Mouse (Mus musculus): Measurements from ENCODE around the gene Gm21987. TPM values are rescaled to one million over a fixed set of nuclear protein-coding genes. Genes with fewer than 3 reads are reported as not detected.
A peak's percentile ranks its signal among the peaks of the same experiment; 100 is the strongest.

The Gm21987 gene
- total RNA-seq (2014; rRNA removed) (not detected in 2 replicates), polyA plus RNA-seq (2012; rRNA removed) (not detected in 2 replicates)

GRCm38 (mm10) chr16:38346529-38347325 lies at the start of gene Gm21987, which contains the start of gene Cox17:
Gene Gm21987, plus strand, starts transcription at chr16:38347040.
Gene Cox17, plus strand, starts transcription at chr16:38346991.
- Histone ChIP-seq H3K4me1 (ENCODE audit: control insufficient read depth, insufficient read depth, low read length) (peaks cover 4% of the 10 kb centered on the region; the same call in 1 of the 2 replicates), H3K27me3 (ENCODE audit: control insufficient read depth, insufficient read depth, low read length) (no peaks in the 10 kb centered on the region), H3K27ac (replicated peaks; ENCODE audit: insufficient read depth, low read depth, low read length) (peak within 1 kb of the TSS; percentile 45), H3K9ac (ENCODE audit: low read depth, low read length) (peak within 1 kb of the TSS; percentile 82), H3K4me3 (ENCODE audit: insufficient read depth, low read depth, low read length) (peak within 1 kb of the TSS; percentile 89), H3K36me3 (ENCODE audit: control insufficient read depth, insufficient read depth, low read length) (peaks cover 20% of the 10 kb centered on the region), H3K79me2 (ENCODE audit: control insufficient read depth, insufficient read depth, low read length) (no peaks in the 10 kb centered on the region)
- WGBS: 3% methylated on average over 35 of the region's 35 CpGs
- TF ChIP-seq POLR2A (IDR thresholded peaks at IDR 0.05; ENCODE audit: extremely low read depth, insufficient read depth, low read length): 0 out of 2 replicates have a peak, but pooled peaks have one; percentile 35
- TF ChIP-seq CTCF (IDR thresholded peaks at IDR 0.05; ENCODE audit: low read depth, low read length): no peak
- peak; percentile 88 for DNase-seq (ENCODE audit: extremely low read depth, low read depth, low spot score)

GRCm38 (mm10) chr16:38298410-38298809 lies 48.4 kb upstream of the Gm21987 start:
- H3K4me3 ChIP-seq (ENCODE audit: insufficient read depth, low read depth, low read length): no peak overlapping the region
- no peak overlapping the region; the same call in 1 of the 2 replicates for H3K9ac ChIP-seq (ENCODE audit: low read depth, low read length)
- no peak for TF ChIP-seq CTCF (IDR thresholded peaks at IDR 0.05; ENCODE audit: low read depth, low read length)
- no peak for TF ChIP-seq POLR2A (IDR thresholded peaks at IDR 0.05; ENCODE audit: extremely low read depth, insufficient read depth, low read length)
- peaks cover 8% of the 10 kb centered on the region for H3K4me1 ChIP-seq (ENCODE audit: control insufficient read depth, insufficient read depth, low read length)
- H3K36me3 ChIP-seq (ENCODE audit: control insufficient read depth, insufficient read depth, low read length): no peaks in the 10 kb centered on the region
- peak; percentile 87 for DNase-seq (ENCODE audit: extremely low read depth, low read depth, low spot score)
- 0 out of 2 replicates have a peak overlapping the region, but pooled peaks have one; percentile 10 for H3K27ac ChIP-seq (replicated peaks; ENCODE audit: insufficient read depth, low read depth, low read length)
- 46% methylated on average over 6 of the region's 6 CpGs for WGBS
- H3K27me3 ChIP-seq (ENCODE audit: control insufficient read depth, insufficient read depth, low read length): no peaks in the 10 kb centered on the region
- H3K79me2 ChIP-seq (ENCODE audit: control insufficient read depth, insufficient read depth, low read length): peaks cover 10% of the 10 kb centered on the region; the same call in 1 of the 2 replicates

GRCm38 (mm10) chr16:38302367-38302766 lies 44.5 kb upstream of the Gm21987 start:
- no peak for TF ChIP-seq CTCF (IDR thresholded peaks at IDR 0.05; ENCODE audit: low read depth, low read length)
- TF ChIP-seq POLR2A (IDR thresholded peaks at IDR 0.05; ENCODE audit: extremely low read depth, insufficient read depth, low read length): no peak
- Histone ChIP-seq H3K4me3 (ENCODE audit: insufficient read depth, low read depth, low read length) (no peak overlapping the region), H3K27me3 (ENCODE audit: control insufficient read depth, insufficient read depth, low read length) (no peaks in the 10 kb centered on the region), H3K79me2 (ENCODE audit: control insufficient read depth, insufficient read depth, low read length) (no peaks in the 10 kb centered on the region), H3K4me1 (ENCODE audit: control insufficient read depth, insufficient read depth, low read length) (peaks cover 4% of the 10 kb centered on the region), H3K9ac (ENCODE audit: low read depth, low read length) (no peak overlapping the region), H3K36me3 (ENCODE audit: control insufficient read depth, insufficient read depth, low read length) (no peaks in the 10 kb centered on the region), H3K27ac (replicated peaks; ENCODE audit: insufficient read depth, low read depth, low read length) (no peak overlapping the region)
- WGBS: 89% methylated on average over 13 of the region's 13 CpGs
- no peak for DNase-seq (ENCODE audit: extremely low read depth, low read depth, low spot score)

GRCm38 (mm10) chr16:38304460-38305194 lies 42.2 kb upstream of the Gm21987 start:
- WGBS: 74% methylated on average over 17 of the region's 17 CpGs
- H3K27me3 ChIP-seq (ENCODE audit: control insufficient read depth, insufficient read depth, low read length): no peaks in the 10 kb centered on the region
- no peaks in the 10 kb centered on the region for H3K79me2 ChIP-seq (ENCODE audit: control insufficient read depth, insufficient read depth, low read length)
- no peak overlapping the region for H3K4me3 ChIP-seq (ENCODE audit: insufficient read depth, low read depth, low read length)
- no peak overlapping the region for H3K27ac ChIP-seq (replicated peaks; ENCODE audit: insufficient read depth, low read depth, low read length)
- H3K9ac ChIP-seq (ENCODE audit: low read depth, low read length): no peak overlapping the region
- no peaks in the 10 kb centered on the region for H3K36me3 ChIP-seq (ENCODE audit: control insufficient read depth, insufficient read depth, low read length)
- no peaks in the 10 kb centered on the region; the same call in 1 of the 2 replicates for H3K4me1 ChIP-seq (ENCODE audit: control insufficient read depth, insufficient read depth, low read length)
- DNase-seq (ENCODE audit: extremely low read depth, low read depth, low spot score): no peak
- TF ChIP-seq CTCF (IDR thresholded peaks at IDR 0.05; ENCODE audit: low read depth, low read length) (no peak), POLR2A (IDR thresholded peaks at IDR 0.05; ENCODE audit: extremely low read depth, insufficient read depth, low read length) (no peak)

- TF ChIP-seq CTCF (IDR thresholded peaks at IDR 0.05; ENCODE audit: low read depth, low read length) (peak; percentile 76), POLR2A (IDR thresholded peaks at IDR 0.05; ENCODE audit: extremely low read depth, insufficient read depth, low read length) (no peak)
- no peaks in the 10 kb centered on the region for H3K79me2 ChIP-seq (ENCODE audit: control insufficient read depth, insufficient read depth, low read length)
- no peaks in the 10 kb centered on the region for H3K27me3 ChIP-seq (ENCODE audit: control insufficient read depth, insufficient read depth, low read length)
- H3K4me3 ChIP-seq (ENCODE audit: insufficient read depth, low read depth, low read length): no peak overlapping the region
- WGBS: 60% methylated on average over 18 of the region's 18 CpGs
- peak; percentile 40 for DNase-seq (ENCODE audit: extremely low read depth, low read depth, low spot score)
- no peaks in the 10 kb centered on the region for H3K36me3 ChIP-seq (ENCODE audit: control insufficient read depth, insufficient read depth, low read length)
- H3K9ac ChIP-seq (ENCODE audit: low read depth, low read length): no peak overlapping the region
- H3K27ac ChIP-seq (replicated peaks; ENCODE audit: insufficient read depth, low read depth, low read length): no peak overlapping the region
- no peaks in the 10 kb centered on the region; the same call in 1 of the 2 replicates for H3K4me1 ChIP-seq (ENCODE audit: control insufficient read depth, insufficient read depth, low read length)
These were observed 40.1 kb upstream of the Gm21987 start for GRCm38 (mm10) chr16:38306571-38307220.

Data from liver, adult 2 months (tissue).